Mouse (Mus musculus): ENCODE measurements around the gene St5. TPM values are rescaled to one million over a fixed set of nuclear protein-coding genes. Genes with fewer than 3 reads are reported as not detected.

Gene St5
- total and polyA plus RNA-seq, 3 experiments = 24.3 to 40.3 (median 28.4) TPM

DNA sequence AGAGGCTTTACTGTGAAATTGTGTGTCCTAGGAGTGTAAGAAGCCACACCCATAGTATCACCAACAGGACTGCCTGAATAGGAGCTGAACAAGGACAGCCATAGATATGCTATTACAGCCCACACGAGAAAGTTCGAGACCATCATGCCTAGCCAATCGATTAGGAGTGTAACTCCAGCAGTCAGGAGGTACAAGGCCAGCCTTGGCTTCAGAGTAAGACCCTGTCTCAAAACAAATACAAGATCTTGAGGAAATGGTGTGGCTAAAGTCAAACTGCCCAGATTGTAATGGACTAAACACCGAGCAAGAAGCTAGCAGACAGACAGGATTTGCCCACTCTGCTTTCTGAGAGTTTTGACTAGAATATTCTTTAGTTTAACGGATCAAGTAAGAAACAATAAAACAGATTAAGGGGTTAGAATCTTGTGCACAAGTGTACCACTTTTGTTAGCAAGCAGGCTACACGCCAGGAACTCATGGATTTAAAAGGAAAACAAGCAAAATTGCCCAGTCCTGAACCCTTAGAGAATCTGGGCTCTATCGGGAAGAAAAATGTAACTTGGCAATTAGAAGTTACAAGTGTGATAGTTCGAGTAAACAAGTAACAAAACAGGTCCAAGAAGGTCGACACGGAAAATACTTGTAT lies 185.2 kb downstream of the St5 start:
- Histone ChIP-seq H3K4me3 (peak overlapping the region; percentile 66), H3K36me3 (ENCODE audit: control insufficient read depth, insufficient read depth, low read length) (peaks cover 25% of the 10 kb centered on the region), H3K4me1 (ENCODE audit: control insufficient read depth, insufficient read depth, low read length) (peaks cover 9% of the 10 kb centered on the region), H3K9ac (ENCODE audit: low read depth, low read length) (peak overlapping the region; percentile 76), H3K27me3 (ENCODE audit: control insufficient read depth, insufficient read depth, low read length) (no peaks in the 10 kb centered on the region), H3K27ac (peak overlapping the region; percentile 93), H3K79me2 (replicated peaks; ENCODE audit: control insufficient read depth, insufficient read depth, low read length) (no peaks in the 10 kb centered on the region; the same call in 1 of the 2 replicates)
- no peak for DNase-seq
- intact Hi-C loops (cut with DNase I) = no loop called here
- 11% methylated on average over 10 of the region's 10 CpGs for WGBS
- TF ChIP-seq CTCF (IDR thresholded peaks at IDR 0.05) (no peak), POLR2A (IDR thresholded peaks at IDR 0.05; ENCODE audit: insufficient read depth, low read depth, low read length) (no peak), EP300 (IDR thresholded peaks at IDR 0.05; ENCODE audit: insufficient read depth, low read depth, low read length) (no peak)

DNA sequence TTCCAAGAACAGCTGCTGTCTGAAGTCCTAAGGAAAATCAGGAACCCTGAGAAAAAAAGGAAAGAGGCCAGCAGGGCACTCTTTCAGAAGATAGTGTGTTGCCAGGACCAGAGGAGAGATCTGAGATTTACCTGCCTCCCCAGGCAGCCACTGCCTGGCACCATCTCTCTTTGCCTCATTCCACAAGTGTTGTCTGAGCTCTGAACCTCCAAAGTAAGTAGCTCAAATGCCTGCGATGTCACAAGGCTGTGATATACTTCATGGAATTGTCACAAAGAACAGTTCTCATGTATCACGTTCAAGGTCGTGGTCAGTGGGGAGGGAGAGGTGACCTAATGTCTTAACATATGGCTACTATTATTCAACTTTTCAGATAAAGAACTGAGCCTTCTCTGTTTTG lies 186.9 kb downstream of the St5 start:
- 71% methylated on average over 3 of the region's 3 CpGs for WGBS
- no peak overlapping the region for H3K4me3 ChIP-seq
- H3K9ac ChIP-seq (ENCODE audit: low read depth, low read length) = no peak overlapping the region
- no peaks in the 10 kb centered on the region for H3K79me2 ChIP-seq (replicated peaks; ENCODE audit: control insufficient read depth, insufficient read depth, low read length)
- H3K4me1 ChIP-seq (ENCODE audit: control insufficient read depth, insufficient read depth, low read length) = peaks cover 9% of the 10 kb centered on the region
- no peak for DNase-seq
- H3K36me3 ChIP-seq (ENCODE audit: control insufficient read depth, insufficient read depth, low read length) = peaks cover 17% of the 10 kb centered on the region
- intact Hi-C loops (cut with DNase I) = no loop called here
- no peaks in the 10 kb centered on the region for H3K27me3 ChIP-seq (ENCODE audit: control insufficient read depth, insufficient read depth, low read length)
- no peak for TF ChIP-seq EP300 (IDR thresholded peaks at IDR 0.05; ENCODE audit: insufficient read depth, low read depth, low read length)
- TF ChIP-seq CTCF (IDR thresholded peaks at IDR 0.05) = no peak
- no peak for TF ChIP-seq POLR2A (IDR thresholded peaks at IDR 0.05; ENCODE audit: insufficient read depth, low read depth, low read length)
- no peak overlapping the region for H3K27ac ChIP-seq

DNA sequence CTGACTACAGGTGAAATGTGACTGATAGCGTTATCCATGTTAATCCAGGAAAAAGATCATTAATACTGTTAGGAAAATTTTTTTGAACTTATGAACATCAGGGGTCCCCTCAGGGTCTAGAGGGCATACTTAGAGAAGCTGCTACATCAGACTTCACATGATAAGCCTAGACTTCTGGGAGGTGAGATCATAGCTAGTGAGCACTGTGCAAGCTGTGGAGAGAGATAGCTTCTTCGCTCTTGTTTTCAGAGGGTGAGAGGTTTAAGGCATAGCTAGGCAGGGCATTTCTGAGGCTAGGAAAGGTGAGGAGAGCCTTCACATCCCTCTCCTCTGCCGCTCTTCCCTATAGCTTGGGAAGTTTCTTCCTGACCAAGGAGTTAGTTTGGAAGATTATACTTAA lies 191.6 kb downstream of the St5 start:
- no peak for DNase-seq
- intact Hi-C loops (cut with DNase I) = loop anchor here (5.0 kb wide), 1 partner anchor 60 kb away; no protein-coding TSS in a partner anchor
- no peak for TF ChIP-seq POLR2A (IDR thresholded peaks at IDR 0.05; ENCODE audit: insufficient read depth, low read depth, low read length)
- Histone ChIP-seq H3K4me3 (no peak overlapping the region), H3K9ac (ENCODE audit: low read depth, low read length) (no peak overlapping the region), H3K36me3 (ENCODE audit: control insufficient read depth, insufficient read depth, low read length) (no peaks in the 10 kb centered on the region), H3K27ac (no peak overlapping the region), H3K79me2 (replicated peaks; ENCODE audit: control insufficient read depth, insufficient read depth, low read length) (no peaks in the 10 kb centered on the region), H3K27me3 (ENCODE audit: control insufficient read depth, insufficient read depth, low read length) (no peaks in the 10 kb centered on the region), H3K4me1 (ENCODE audit: control insufficient read depth, insufficient read depth, low read length) (no peaks in the 10 kb centered on the region)
- WGBS = 80% methylated on average over 3 of the region's 3 CpGs

DNA sequence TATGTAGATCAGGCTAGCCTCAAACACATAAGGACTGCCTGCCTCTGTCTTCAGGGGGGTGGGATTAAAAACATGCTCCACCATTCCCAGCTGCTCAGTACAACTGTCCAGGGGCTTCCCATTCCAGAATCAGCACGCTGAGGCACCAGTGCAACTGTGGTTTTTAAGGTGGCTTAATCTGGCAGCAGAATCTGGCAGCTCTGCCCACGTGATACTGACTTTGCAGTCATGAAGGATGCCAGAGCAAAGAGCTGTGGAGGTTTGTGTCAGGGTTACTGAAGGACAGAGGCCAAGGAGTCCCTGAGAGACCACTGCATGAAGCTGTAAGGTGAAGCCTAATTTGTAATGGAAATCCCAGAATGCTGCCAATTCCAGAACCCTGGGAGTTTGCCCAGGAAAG lies 192.6 kb downstream of the St5 start:
- Histone ChIP-seq H3K9ac (ENCODE audit: low read depth, low read length) (no peak overlapping the region), H3K27me3 (ENCODE audit: control insufficient read depth, insufficient read depth, low read length) (no peaks in the 10 kb centered on the region), H3K36me3 (ENCODE audit: control insufficient read depth, insufficient read depth, low read length) (no peaks in the 10 kb centered on the region), H3K27ac (no peak overlapping the region), H3K79me2 (replicated peaks; ENCODE audit: control insufficient read depth, insufficient read depth, low read length) (no peaks in the 10 kb centered on the region), H3K4me1 (ENCODE audit: control insufficient read depth, insufficient read depth, low read length) (no peaks in the 10 kb centered on the region), H3K4me3 (no peak overlapping the region)
- 68% methylated on average over 2 of the region's 2 CpGs for WGBS
- intact Hi-C loops (cut with DNase I) = loop anchor here (5.0 kb wide), 1 partner anchor 58 kb away; no protein-coding TSS in a partner anchor
- TF ChIP-seq POLR2A (IDR thresholded peaks at IDR 0.05; ENCODE audit: insufficient read depth, low read depth, low read length) = no peak
- TF ChIP-seq CTCF (IDR thresholded peaks at IDR 0.05) = no peak
- TF ChIP-seq EP300 (IDR thresholded peaks at IDR 0.05; ENCODE audit: insufficient read depth, low read depth, low read length) = no peak
- DNase-seq = no peak

DNA sequence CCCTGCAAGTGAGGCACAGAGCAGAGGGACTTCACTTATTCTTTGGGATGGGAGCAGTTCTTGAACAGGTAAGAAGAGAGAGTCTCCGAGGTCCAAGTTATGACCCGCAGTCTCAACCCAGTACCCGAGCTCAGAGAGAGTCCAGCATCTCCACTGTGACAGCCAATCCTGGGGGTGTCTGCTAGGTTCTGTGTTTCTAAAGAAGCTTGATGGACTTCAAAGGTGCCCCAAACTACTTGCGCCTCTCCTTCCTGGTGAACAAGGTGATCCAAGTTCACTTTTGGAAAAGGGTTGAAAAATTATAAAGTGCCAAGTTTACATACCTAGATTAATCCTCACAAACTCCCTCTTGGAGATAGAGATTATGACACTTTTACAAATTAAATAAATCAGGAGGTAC lies 195.4 kb downstream of the St5 start, which contains the start of gene Trim66:
Gene Trim66, minus strand, starts transcription at position 101 of the 400 bp plus-strand sequence.
- no peak within 1 kb of the TSS for H3K27ac ChIP-seq
- intact Hi-C loops (cut with DNase I) = no loop called here
- no peak within 1 kb of the TSS for H3K9ac ChIP-seq (ENCODE audit: low read depth, low read length)
- H3K4me3 ChIP-seq = no peak within 1 kb of the TSS
- H3K4me1 ChIP-seq (ENCODE audit: control insufficient read depth, insufficient read depth, low read length) = no peaks in the 10 kb centered on the region
- no peaks in the 10 kb centered on the region for H3K36me3 ChIP-seq (ENCODE audit: control insufficient read depth, insufficient read depth, low read length)
- TF ChIP-seq POLR2A (IDR thresholded peaks at IDR 0.05; ENCODE audit: insufficient read depth, low read depth, low read length) (no peak), EP300 (IDR thresholded peaks at IDR 0.05; ENCODE audit: insufficient read depth, low read depth, low read length) (no peak), CTCF (IDR thresholded peaks at IDR 0.05) (no peak)
- no peak for DNase-seq
- no peaks in the 10 kb centered on the region for H3K79me2 ChIP-seq (replicated peaks; ENCODE audit: control insufficient read depth, insufficient read depth, low read length)
- WGBS = 83% methylated on average over 4 of the region's 4 CpGs
- no peaks in the 10 kb centered on the region for H3K27me3 ChIP-seq (ENCODE audit: control insufficient read depth, insufficient read depth, low read length)

DNA sequence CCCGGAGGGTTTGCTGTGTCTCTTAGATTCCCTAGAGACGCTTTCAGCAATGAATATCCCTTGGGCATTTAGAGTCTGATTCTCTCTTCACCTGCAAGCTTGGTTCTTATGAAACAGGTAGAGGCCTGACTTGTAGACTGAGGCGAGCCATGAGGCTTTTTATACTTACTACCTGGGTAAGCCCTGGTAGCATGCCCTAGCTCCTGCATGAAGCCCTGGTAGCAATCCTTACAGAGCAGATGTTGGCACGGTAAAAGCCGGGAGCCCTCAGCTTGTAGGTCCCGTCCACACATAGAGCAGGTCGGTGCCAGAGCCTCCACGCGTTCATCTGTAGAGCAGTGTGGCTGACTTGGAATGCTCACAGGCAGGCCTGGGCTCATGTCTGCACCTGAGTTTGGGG lies 195.8 kb downstream of the St5 start:
- no peak for DNase-seq
- 58% methylated on average over 9 of the region's 9 CpGs for WGBS
- Histone ChIP-seq H3K79me2 (replicated peaks; ENCODE audit: control insufficient read depth, insufficient read depth, low read length) (no peaks in the 10 kb centered on the region), H3K27me3 (ENCODE audit: control insufficient read depth, insufficient read depth, low read length) (no peaks in the 10 kb centered on the region), H3K27ac (no peak overlapping the region), H3K36me3 (ENCODE audit: control insufficient read depth, insufficient read depth, low read length) (no peaks in the 10 kb centered on the region), H3K4me3 (no peak overlapping the region), H3K9ac (ENCODE audit: low read depth, low read length) (no peak overlapping the region), H3K4me1 (ENCODE audit: control insufficient read depth, insufficient read depth, low read length) (no peaks in the 10 kb centered on the region)
- TF ChIP-seq CTCF (IDR thresholded peaks at IDR 0.05) = no peak
- no peak for TF ChIP-seq EP300 (IDR thresholded peaks at IDR 0.05; ENCODE audit: insufficient read depth, low read depth, low read length)
- no peak for TF ChIP-seq POLR2A (IDR thresholded peaks at IDR 0.05; ENCODE audit: insufficient read depth, low read depth, low read length)
- intact Hi-C loops (cut with DNase I) = no loop called here

All from heart, adult 2 months (tissue).